In the genomic region with DNA sequence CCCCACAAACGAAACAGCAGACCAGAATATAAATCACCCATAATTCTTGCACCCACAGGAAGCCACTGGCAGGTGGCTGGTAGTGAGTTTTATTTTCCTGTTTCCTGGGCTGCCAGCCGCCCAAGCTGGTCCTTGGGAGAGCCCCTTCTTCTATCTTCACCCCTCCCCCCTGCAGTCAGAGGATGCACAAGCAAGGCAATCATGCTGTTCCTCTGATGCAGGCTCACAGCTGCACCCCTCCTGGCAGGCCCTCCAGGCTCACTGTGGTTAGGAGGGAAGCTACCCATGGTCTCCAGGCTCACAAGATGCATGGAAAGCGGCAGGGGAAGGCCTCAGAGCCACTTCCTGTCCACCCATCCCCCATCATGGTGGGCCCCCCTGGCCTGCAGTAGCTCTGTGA, we compare ENCODE assay signal across 16 mouse cellular contexts.
DNase-seq lines count a peak whose midpoint lies in the region; ATAC-seq lines count a peak whose summit lies in the region.
"Had no signal": no experiment of that assay in that cellular context is flagged by ENCODE, and none has a peak within 500 bp of the region (broad histone marks: within the 10 kb centered on the region; RNA-seq: fewer than 3 reads in every experiment).

No protein-coding gene starts in this region.

- H3K9ac ChIP-seq in forebrain, embryonic 13.5 days = no peak overlapping the region
- H3K9ac ChIP-seq in midbrain, embryonic 11.5 days (ENCODE audit: low read length) = no peak overlapping the region
- no peak overlapping the region for H3K9ac ChIP-seq in midbrain, embryonic 15.5 days
- H3K9ac ChIP-seq: intestine, embryonic 15.5 days; limb, embryonic 12.5 days; liver, postnatal 0 days; neural tube, embryonic 13.5 days had no signal

- H3K4me3 ChIP-seq in forebrain, embryonic 13.5 days = no peak overlapping the region
- H3K4me3 ChIP-seq in midbrain, embryonic 11.5 days (ENCODE audit: low read depth, low read length) = no peak overlapping the region
- H3K4me3 ChIP-seq in midbrain, embryonic 15.5 days = no peak overlapping the region
- H3K4me3 ChIP-seq: intestine, embryonic 15.5 days; limb, embryonic 12.5 days; neural tube, embryonic 13.5 days had no signal

- peaks cover 29% of the 10 kb centered on the region for H3K4me1 ChIP-seq in forebrain, embryonic 13.5 days
- H3K4me1 ChIP-seq in midbrain, embryonic 11.5 days (ENCODE audit: control insufficient read depth, insufficient read depth, low read length) = no peaks in the 10 kb centered on the region
- peaks cover 16% of the 10 kb centered on the region for H3K4me1 ChIP-seq in midbrain, embryonic 15.5 days

- H3K27ac ChIP-seq in forebrain, embryonic 13.5 days = peak overlapping the region; percentile 77
- no peak overlapping the region for H3K27ac ChIP-seq in midbrain, embryonic 11.5 days (ENCODE audit: low read depth, low read length)
- H3K27ac ChIP-seq in midbrain, embryonic 15.5 days = no peak overlapping the region
- H3K27ac ChIP-seq: intestine, embryonic 15.5 days; limb, embryonic 12.5 days; neural tube, embryonic 13.5 days had no signal

- peak; percentile 59 for ATAC-seq in forebrain, embryonic 13.5 days
- ATAC-seq in midbrain, embryonic 11.5 days (ENCODE audit: low FRiP score) = no peak
- no peak for ATAC-seq in midbrain, embryonic 15.5 days (replicated peaks)
- ATAC-seq: intestine, embryonic 15.5 days; liver, postnatal 0 days had no signal

- DNase-seq in 416B (ENCODE audit: low read depth) = peak; percentile 6
- peak; percentile 47 for DNase-seq in A20 (ENCODE audit: low read depth, low spot score)
- peak; percentile 30 to 40 for DNase-seq in thymus, adult 18-20 months
- DNase-seq in midbrain, embryonic 11.5 days (ENCODE audit: low spot score, missing footprints) = no peak
- DNase-seq in kidney, adult 8-10 months = no peak
- DNase-seq: adrenal gland, postnatal 14 days; heart, adult 18-20 months; kidney, postnatal 14 days; liver, postnatal 0 days; lung, postnatal 36 days; spleen, adult 18-20 months had no signal

- no peaks in the 10 kb centered on the region for H3K9me3 ChIP-seq in forebrain, embryonic 13.5 days (replicated peaks)
- no peaks in the 10 kb centered on the region for H3K9me3 ChIP-seq in midbrain, embryonic 11.5 days (ENCODE audit: control insufficient read depth, low read length)
- H3K9me3 ChIP-seq in midbrain, embryonic 15.5 days = no peaks in the 10 kb centered on the region
- H3K9me3 ChIP-seq: intestine, embryonic 15.5 days; limb, embryonic 12.5 days; neural tube, embryonic 13.5 days had no signal

- no peak overlapping the region for H3K4me2 ChIP-seq in forebrain, embryonic 13.5 days
- H3K4me2 ChIP-seq in midbrain, embryonic 11.5 days = no peak overlapping the region
- H3K4me2 ChIP-seq in midbrain, embryonic 15.5 days = no peak overlapping the region
- H3K4me2 ChIP-seq: intestine, embryonic 15.5 days; limb, embryonic 12.5 days; neural tube, embryonic 13.5 days had no signal

- WGBS in forebrain, embryonic 13.5 days = 56% methylated on average over 3 of the region's 3 CpGs
- 68% methylated on average over 3 of the region's 3 CpGs for WGBS in midbrain, embryonic 11.5 days
- 60% methylated on average over 3 of the region's 3 CpGs for WGBS in midbrain, embryonic 15.5 days

- peaks cover 26% of the 10 kb centered on the region for H3K27me3 ChIP-seq in forebrain, embryonic 13.5 days
- no peaks in the 10 kb centered on the region for H3K27me3 ChIP-seq in midbrain, embryonic 11.5 days (ENCODE audit: control insufficient read depth, insufficient read depth, low read length)
- H3K27me3 ChIP-seq in midbrain, embryonic 15.5 days (replicated peaks) = no peaks in the 10 kb centered on the region
- H3K27me3 ChIP-seq: intestine, embryonic 15.5 days had no signal

- no peaks in the 10 kb centered on the region for H3K36me3 ChIP-seq in forebrain, embryonic 13.5 days (ENCODE audit: poor library complexity, severe bottlenecking)
- no peaks in the 10 kb centered on the region for H3K36me3 ChIP-seq in midbrain, embryonic 11.5 days (ENCODE audit: control insufficient read depth, insufficient read depth, low read length)
- no peaks in the 10 kb centered on the region for H3K36me3 ChIP-seq in midbrain, embryonic 15.5 days (replicated peaks)
- H3K36me3 ChIP-seq: intestine, embryonic 15.5 days; limb, embryonic 12.5 days; neural tube, embryonic 13.5 days had no signal

Comparison
In these comparisons a context has a peak if more than half of its experiments do, and no peak if none do; other contexts are left out.
1. DNase-seq: peak in 416B (single experiment), A20 (single experiment) and thymus, adult 18-20 months (2 of 2); none in midbrain, embryonic 11.5 days (single experiment) and kidney, adult 8-10 months (0 of 2).